Mouse (Mus musculus) hindbrain, embryonic 12.5 days (tissue): ENCODE measurements at regions not wholly inside any gene's neighbourhood (a gene's known extent, or its start where the extent isn't known, plus 50 kb on each side); places are given as distances from the start of the nearest gene placed in this dataset.

Experiments
- ATAC-seq: fragments of 200-750 bp; cut with Nextera tagmentation; 2 replicates; pipeline ENCODE4 v1.8.0; 2017; ENCODE audit warnings: moderate TSS enrichment; ENCODE audit not compliant: low FRiP score
- H3K27ac ChIP-seq: fragments of 300-500 bp; sonication (generic); 2 replicates; pipeline ENCODE4 v1.5.1; 2016; ENCODE audit warnings: mild to moderate bottlenecking
- H3K27me3 ChIP-seq: fragments of 300-500 bp; sonication (generic); 2 replicates; pipeline ENCODE4 v1.6.1; 2016; ENCODE audit warnings: mild to moderate bottlenecking
- H3K36me3 ChIP-seq: fragments of 300-500 bp; sonication (generic); 2 replicates; pipeline ENCODE4 v1.6.1; 2016; ENCODE audit warnings: mild to moderate bottlenecking
- H3K4me1 ChIP-seq: fragments of 300-500 bp; sonication (generic); 2 replicates; pipeline ENCODE4 v1.6.1; 2016
- H3K4me2 ChIP-seq: fragments of 300-500 bp; sonication (generic); replicated peaks from 2 replicates; pipeline ENCODE4 v1.6.1; 2016; ENCODE audit warnings: mild to moderate bottlenecking
- H3K4me3 ChIP-seq: fragments of 300-500 bp; sonication (generic); 2 replicates; pipeline ENCODE4 v1.5.1; 2016; ENCODE audit warnings: mild to moderate bottlenecking
- H3K9ac ChIP-seq: fragments of 300-500 bp; sonication (generic); 2 replicates; pipeline ENCODE4 v1.6.1; 2016; ENCODE audit warnings: mild to moderate bottlenecking, moderate library complexity
- H3K9me3 ChIP-seq: fragments of 300-500 bp; sonication (generic); replicated peaks from 2 replicates; pipeline ENCODE4 v1.6.1; 2016; ENCODE audit warnings: mild to moderate bottlenecking
- WGBS: fragments of 180-500 bp; shearing (Covaris S2); methylation state at CpG from one replicate; pipeline ENCODE4 v1.1.7; 2016; 5-methylcytosine and 5-hydroxymethylcytosine counted together

DNA sequence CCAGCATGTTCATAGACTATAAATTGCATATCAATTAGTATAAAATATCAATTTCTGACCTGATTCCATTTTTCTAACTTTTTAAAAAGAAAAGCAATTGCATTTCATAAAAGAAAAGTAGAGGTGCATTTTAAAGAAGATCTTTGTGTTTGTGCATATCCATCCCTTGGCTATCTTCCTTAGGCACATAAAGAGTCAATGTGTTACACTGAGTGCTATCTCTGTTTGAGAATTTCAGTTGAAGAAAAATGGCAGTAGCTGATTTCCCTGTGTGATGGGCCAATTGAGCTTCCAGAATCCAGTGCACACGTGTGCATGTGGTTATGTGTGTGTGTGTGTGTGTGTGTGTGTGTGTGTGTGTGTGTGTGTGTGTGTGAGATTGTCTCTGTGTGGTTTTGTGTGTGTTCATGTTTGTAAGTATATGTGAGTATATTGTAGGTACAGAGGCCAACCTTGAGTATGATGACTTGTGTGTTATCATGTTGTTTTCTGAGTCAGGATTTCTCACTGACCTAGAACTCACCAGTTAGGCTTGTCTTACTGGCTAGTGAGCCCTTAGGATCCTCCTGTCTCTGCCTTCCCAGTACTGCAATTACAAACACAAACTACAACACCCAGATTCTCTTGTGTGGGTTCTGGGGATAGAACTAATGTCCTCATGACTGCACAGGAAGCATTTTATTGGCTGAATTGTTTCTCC is 249.6 kb downstream of the Cdk5rap2 start:
- WGBS, result 75% methylated on average over 1 of the region's 1 CpGs
- H3K36me3 ChIP-seq, result no peaks in the 10 kb centered on the region
- H3K4me2 ChIP-seq, result no peak overlapping the region
- ATAC-seq, result no peak
- H3K27me3 ChIP-seq, result no peaks in the 10 kb centered on the region
- H3K9me3 ChIP-seq, result no peaks in the 10 kb centered on the region
- no peaks in the 10 kb centered on the region for H3K4me1 ChIP-seq
- no peak overlapping the region for H3K27ac ChIP-seq
- H3K9ac ChIP-seq, result no peak overlapping the region
- no peak overlapping the region for H3K4me3 ChIP-seq

DNA sequence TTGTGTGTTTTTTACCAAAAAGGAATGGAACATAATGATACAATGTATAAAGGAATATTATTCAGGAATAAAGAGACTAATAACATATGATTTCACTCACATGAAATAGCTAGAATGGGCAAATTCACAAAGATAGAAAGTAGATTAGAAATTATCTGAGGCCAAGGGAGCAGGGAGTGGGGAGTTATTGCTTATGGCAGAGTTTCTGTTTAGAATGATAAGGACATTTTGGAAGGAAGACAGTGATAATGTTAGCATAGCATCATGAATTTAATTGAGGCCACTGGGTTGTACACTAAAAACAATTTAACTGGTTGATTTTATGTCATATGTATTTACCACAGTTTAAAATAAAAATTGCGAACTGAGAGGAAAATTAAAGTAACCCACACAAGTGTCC is 250.2 kb downstream of the Cdk5rap2 start:
- no peak for ATAC-seq
- Histone ChIP-seq H3K27me3 (no peaks in the 10 kb centered on the region), H3K9me3 (no peaks in the 10 kb centered on the region), H3K4me3 (no peak overlapping the region), H3K9ac (no peak overlapping the region), H3K4me2 (no peak overlapping the region), H3K36me3 (no peaks in the 10 kb centered on the region), H3K4me1 (no peaks in the 10 kb centered on the region), H3K27ac (no peak overlapping the region)
- WGBS, result 97% methylated on average over 1 of the region's 1 CpGs

GRCm38 (mm10) chr4:70153179-70153578 is 257.1 kb downstream of the Cdk5rap2 start:
- Histone ChIP-seq H3K27me3 (no peaks in the 10 kb centered on the region), H3K4me2 (no peak overlapping the region), H3K4me1 (no peaks in the 10 kb centered on the region), H3K4me3 (no peak overlapping the region), H3K36me3 (no peaks in the 10 kb centered on the region), H3K9ac (no peak overlapping the region), H3K27ac (no peak overlapping the region), H3K9me3 (no peaks in the 10 kb centered on the region)
- no peak for ATAC-seq
- 61% methylated on average over 3 of the region's 3 CpGs for WGBS

- H3K4me1 ChIP-seq, result no peaks in the 10 kb centered on the region
- no peak for ATAC-seq
- no peak overlapping the region for H3K4me2 ChIP-seq
- H3K27ac ChIP-seq, result no peak overlapping the region
- no peak overlapping the region for H3K9ac ChIP-seq
- H3K36me3 ChIP-seq, result no peaks in the 10 kb centered on the region
- H3K4me3 ChIP-seq, result no peak overlapping the region
- no peaks in the 10 kb centered on the region for H3K27me3 ChIP-seq
- H3K9me3 ChIP-seq, result no peaks in the 10 kb centered on the region
These were observed 301.2 kb downstream of the Cdk5rap2 start for GRCm38 (mm10) chr4:70109011-70109410.

GRCm38 (mm10) chr4:70105776-70106175 is 304.5 kb downstream of the Cdk5rap2 start:
- no peaks in the 10 kb centered on the region for H3K4me1 ChIP-seq
- no peak overlapping the region for H3K4me2 ChIP-seq
- no peak for ATAC-seq
- H3K36me3 ChIP-seq, result no peaks in the 10 kb centered on the region
- WGBS, result 83% methylated on average over 2 of the region's 2 CpGs
- no peak overlapping the region for H3K27ac ChIP-seq
- no peak overlapping the region for H3K4me3 ChIP-seq
- no peaks in the 10 kb centered on the region for H3K27me3 ChIP-seq
- H3K9ac ChIP-seq, result no peak overlapping the region
- H3K9me3 ChIP-seq, result no peaks in the 10 kb centered on the region

GRCm38 (mm10) chr4:70097353-70097752 is 312.9 kb downstream of the Cdk5rap2 start:
- ATAC-seq, result no peak
- no peaks in the 10 kb centered on the region for H3K27me3 ChIP-seq
- H3K9ac ChIP-seq, result no peak overlapping the region
- no peak overlapping the region for H3K27ac ChIP-seq
- no peaks in the 10 kb centered on the region for H3K9me3 ChIP-seq
- no peaks in the 10 kb centered on the region for H3K4me1 ChIP-seq
- no peaks in the 10 kb centered on the region for H3K36me3 ChIP-seq
- 83% methylated on average over 3 of the region's 3 CpGs for WGBS
- H3K4me3 ChIP-seq, result no peak overlapping the region
- no peak overlapping the region for H3K4me2 ChIP-seq

DNA sequence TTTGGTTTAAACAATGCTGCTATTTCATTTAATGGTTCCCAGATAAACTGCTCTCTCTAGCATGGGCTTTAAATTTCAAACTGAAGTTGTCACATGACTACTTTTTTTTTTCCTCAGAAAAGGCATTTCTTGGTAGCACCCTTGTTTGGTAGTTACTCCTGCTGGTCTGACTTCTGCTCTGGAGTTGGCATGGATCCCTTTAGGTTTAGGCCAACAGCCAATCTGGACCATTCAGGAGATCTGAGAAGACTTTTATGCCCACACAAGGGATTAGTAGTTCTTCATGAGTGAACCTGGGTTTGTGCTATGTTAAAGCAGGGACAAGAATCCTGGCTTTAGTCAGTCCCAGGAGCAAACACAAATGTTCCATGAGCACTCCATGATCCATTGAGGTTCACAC is 332.0 kb downstream of the Cdk5rap2 start:
- no peak overlapping the region for H3K27ac ChIP-seq
- no peak overlapping the region for H3K4me3 ChIP-seq
- no peak overlapping the region for H3K9ac ChIP-seq
- H3K27me3 ChIP-seq, result no peaks in the 10 kb centered on the region
- no peak for ATAC-seq
- H3K9me3 ChIP-seq, result no peaks in the 10 kb centered on the region
- no peak overlapping the region for H3K4me2 ChIP-seq
- no peaks in the 10 kb centered on the region for H3K36me3 ChIP-seq
- H3K4me1 ChIP-seq, result no peaks in the 10 kb centered on the region

DNA sequence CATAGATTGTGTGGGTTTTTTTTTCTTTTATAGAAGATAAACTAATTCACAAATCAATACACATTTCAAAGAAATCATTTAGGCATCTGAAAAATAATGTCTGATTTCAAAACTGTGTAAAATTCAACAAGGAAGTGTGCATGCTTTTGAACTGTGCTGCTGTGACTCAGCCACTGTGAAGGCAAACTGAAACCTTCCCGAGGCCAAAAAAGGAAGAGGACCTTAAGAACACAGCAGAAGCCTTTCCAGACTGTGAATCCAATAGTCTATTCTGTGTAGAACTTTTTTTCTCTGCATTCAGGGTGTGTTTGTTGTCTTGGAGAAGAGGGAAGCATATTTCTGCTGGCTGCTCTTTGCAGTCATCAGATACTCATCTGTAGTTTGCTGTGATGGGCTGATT is 347.7 kb downstream of the Cdk5rap2 start:
- H3K9me3 ChIP-seq, result no peaks in the 10 kb centered on the region
- ATAC-seq, result no peak
- no peak overlapping the region for H3K9ac ChIP-seq
- whole genome bisulfite sequencing, result 78% methylated on average over 1 of the region's 1 CpGs
- no peaks in the 10 kb centered on the region for H3K27me3 ChIP-seq
- H3K27ac ChIP-seq, result no peak overlapping the region
- H3K4me2 ChIP-seq, result no peak overlapping the region
- H3K4me1 ChIP-seq, result no peaks in the 10 kb centered on the region
- H3K4me3 ChIP-seq, result no peak overlapping the region
- no peaks in the 10 kb centered on the region for H3K36me3 ChIP-seq

DNA sequence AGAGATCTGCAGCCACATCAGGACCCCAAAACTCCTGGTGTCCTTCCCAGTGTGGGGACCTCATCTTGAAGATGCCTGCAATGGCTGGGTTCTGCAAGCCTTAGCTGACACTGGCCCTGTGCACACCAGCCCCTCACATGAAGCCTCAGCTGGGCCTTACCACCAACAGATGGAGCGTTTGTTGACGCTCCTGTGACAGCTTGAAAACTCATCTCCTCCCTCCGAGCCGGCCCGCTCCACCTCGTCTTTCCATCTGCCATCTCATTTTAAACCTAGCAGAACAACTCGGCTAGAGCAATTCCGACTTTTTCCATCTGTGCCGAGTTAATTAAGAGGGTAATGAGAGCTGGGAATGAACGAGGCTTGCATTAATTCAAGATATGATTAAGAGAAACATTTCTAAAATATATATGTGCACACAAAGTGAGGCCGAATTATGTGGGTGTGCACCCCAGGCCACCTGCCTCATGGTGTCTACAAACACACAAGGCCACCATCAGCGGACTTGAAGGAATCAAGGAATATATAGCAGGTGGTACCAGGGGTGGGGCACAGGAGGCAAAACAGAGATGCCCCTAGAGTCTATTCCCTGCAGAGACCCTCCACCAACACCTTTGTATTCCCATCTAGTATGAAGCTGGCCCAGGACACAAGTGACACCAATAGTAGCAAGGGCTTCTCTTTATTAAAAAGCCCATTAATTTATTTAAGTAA is 351.3 kb downstream of the Cdk5rap2 start:
- Histone ChIP-seq H3K9ac (no peak overlapping the region), H3K36me3 (no peaks in the 10 kb centered on the region), H3K4me2 (no peak overlapping the region), H3K27ac (no peak overlapping the region), H3K27me3 (no peaks in the 10 kb centered on the region), H3K9me3 (no peaks in the 10 kb centered on the region), H3K4me3 (no peak overlapping the region), H3K4me1 (no peaks in the 10 kb centered on the region)
- 0 out of 2 replicates have a peak, but pooled peaks have one; percentile 29 for ATAC-seq
- 84% methylated on average over 12 of the region's 12 CpGs for WGBS

DNA sequence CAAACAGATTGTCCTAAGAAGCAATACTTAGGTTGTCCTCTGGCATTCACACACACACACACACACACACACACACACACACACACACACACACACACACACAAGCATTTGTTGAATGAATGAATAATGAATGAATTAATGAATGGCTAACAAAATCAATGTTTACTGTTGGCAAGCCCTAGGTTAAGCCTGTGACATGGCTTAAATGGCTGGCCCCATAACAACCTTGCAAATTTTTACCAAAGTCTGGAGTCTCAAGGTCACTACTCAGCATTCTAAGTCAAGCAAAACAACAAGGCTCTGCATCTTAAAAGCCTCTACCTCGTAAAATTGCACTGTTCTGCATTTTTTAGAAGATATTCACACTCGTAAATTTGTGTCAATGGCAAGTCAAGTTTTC is 357.1 kb downstream of the Cdk5rap2 start:
- Histone ChIP-seq H3K27ac (no peak overlapping the region), H3K9me3 (no peaks in the 10 kb centered on the region), H3K36me3 (no peaks in the 10 kb centered on the region), H3K9ac (no peak overlapping the region), H3K4me3 (no peak overlapping the region), H3K4me2 (no peak overlapping the region), H3K4me1 (no peaks in the 10 kb centered on the region), H3K27me3 (no peaks in the 10 kb centered on the region)
- ATAC-seq, result no peak
- WGBS, result 76% methylated on average over 2 of the region's 2 CpGs

DNA sequence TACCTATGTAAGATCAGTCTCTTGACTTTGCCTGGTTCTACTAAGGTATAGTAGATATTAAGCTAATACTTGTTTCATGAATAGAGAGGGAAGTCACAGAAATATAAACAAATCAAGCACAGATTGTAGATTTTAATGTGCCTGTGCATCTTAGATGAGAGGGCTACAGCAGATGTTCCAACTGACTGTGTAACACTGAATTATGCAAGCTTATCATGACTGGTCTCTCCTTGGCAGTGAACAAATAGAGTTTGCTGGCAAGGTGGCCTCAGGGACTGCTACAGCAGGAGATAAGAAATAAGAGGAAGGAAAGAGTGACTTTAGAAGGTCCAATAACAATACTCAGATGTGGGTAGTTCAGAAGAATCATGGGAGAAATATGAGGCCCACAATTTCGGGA is 372.0 kb downstream of the Cdk5rap2 start:
- WGBS, result 77% methylated on average over 1 of the region's 1 CpGs
- H3K4me2 ChIP-seq, result no peak overlapping the region
- no peak for ATAC-seq

GRCm38 (mm10) chr4:70035912-70036311 is 374.3 kb downstream of the Cdk5rap2 start:
- H3K4me2 ChIP-seq, result no peak overlapping the region
- H3K36me3 ChIP-seq, result no peaks in the 10 kb centered on the region
- H3K27me3 ChIP-seq, result no peaks in the 10 kb centered on the region
- no peak for ATAC-seq
- H3K9me3 ChIP-seq, result no peaks in the 10 kb centered on the region
- 74% methylated on average over 1 of the region's 1 CpGs for WGBS
- H3K9ac ChIP-seq, result no peak overlapping the region
- no peak overlapping the region for H3K27ac ChIP-seq
- no peaks in the 10 kb centered on the region for H3K4me1 ChIP-seq
- no peak overlapping the region for H3K4me3 ChIP-seq

More for the DNA sequence above, 372.0 kb downstream of the Cdk5rap2 start:
- Histone ChIP-seq H3K4me3 (no peak overlapping the region), H3K9ac (no peak overlapping the region), H3K9me3 (no peaks in the 10 kb centered on the region), H3K4me1 (no peaks in the 10 kb centered on the region), H3K27me3 (no peaks in the 10 kb centered on the region), H3K36me3 (no peaks in the 10 kb centered on the region), H3K27ac (no peak overlapping the region)

GRCm38 (mm10) chr4:70032497-70032896 is 377.7 kb downstream of the Cdk5rap2 start:
- no peaks in the 10 kb centered on the region for H3K27me3 ChIP-seq

More at GRCm38 (mm10) chr4:70032497-70032896, 377.7 kb downstream of the Cdk5rap2 start:
- 74% methylated on average over 3 of the region's 3 CpGs for WGBS
- H3K9me3 ChIP-seq, result no peaks in the 10 kb centered on the region
- H3K4me2 ChIP-seq, result no peak overlapping the region
- no peak for ATAC-seq
- no peak overlapping the region for H3K9ac ChIP-seq
- no peaks in the 10 kb centered on the region for H3K4me1 ChIP-seq
- H3K4me3 ChIP-seq, result no peak overlapping the region
- no peak overlapping the region for H3K27ac ChIP-seq
- H3K36me3 ChIP-seq, result no peaks in the 10 kb centered on the region
